Mouse (Mus musculus): ENCODE measurements around the gene Rab3a.
A peak's percentile ranks its signal among the peaks of the same experiment; 100 is the strongest.

The Rab3a gene

DNA sequence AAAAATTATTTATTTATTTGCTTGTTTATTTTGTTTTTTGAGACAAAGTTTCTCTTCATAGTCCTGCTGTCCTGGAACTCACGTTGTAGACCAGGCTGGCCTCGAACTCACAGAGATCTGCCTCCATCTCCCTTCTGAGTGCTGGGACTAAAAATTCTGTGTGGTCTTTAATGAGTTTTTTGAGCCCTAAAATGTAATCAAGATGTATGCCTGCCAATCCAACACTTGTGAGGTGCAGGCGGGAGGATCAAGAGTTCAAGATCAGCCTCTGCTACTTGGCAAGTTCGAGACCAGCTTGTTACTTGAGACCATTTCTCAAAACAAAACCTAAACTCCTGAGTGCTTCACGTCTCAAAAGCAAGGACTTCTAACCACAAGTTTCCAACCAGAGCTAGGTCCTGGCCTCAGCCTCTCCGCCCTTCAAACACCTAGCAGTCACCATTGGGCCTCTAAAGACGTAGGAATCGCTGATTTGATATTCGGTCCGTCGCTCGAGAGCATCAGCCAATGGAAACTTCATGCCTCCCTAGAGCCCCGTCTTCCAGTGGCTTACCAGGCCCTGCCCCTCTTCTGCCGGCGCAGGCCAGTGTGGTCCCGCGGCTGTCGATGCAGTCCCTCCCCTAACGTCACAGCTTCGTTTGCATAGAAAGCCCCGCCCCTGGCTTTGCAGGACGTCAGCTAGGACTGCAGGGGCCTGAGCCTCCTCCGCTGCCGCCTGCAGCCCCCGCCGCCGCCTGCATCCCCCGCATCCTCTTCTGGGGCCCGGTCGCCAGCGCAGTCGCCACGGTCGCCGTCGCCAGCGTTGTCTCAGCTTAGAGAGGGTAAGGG is at the start of gene Rab3a:
Rab3a (plus strand) TSS at position 637 of the 828 bp plus-strand sequence.
- DNase-seq (ENCODE audit: low spot score), result peak; percentile 99

- no peak for DNase-seq (ENCODE audit: low spot score)
Measured at GRCm38 (mm10) chr8:70708281-70708680, 46.2 kb upstream of the Rab3a start.

- DNase-seq (ENCODE audit: low spot score), result no peak
Measured at GRCm38 (mm10) chr8:70709794-70710193, 44.7 kb upstream of the Rab3a start.

GRCm38 (mm10) chr8:70710296-70710695 is 44.2 kb upstream of the Rab3a start:
- DNase-seq (ENCODE audit: low spot score), result no peak

- no peak for DNase-seq (ENCODE audit: low spot score)
Measured at GRCm38 (mm10) chr8:70711041-70711440, 43.4 kb upstream of the Rab3a start.

GRCm38 (mm10) chr8:70713991-70714390 is 40.5 kb upstream of the Rab3a start:
- DNase-seq (ENCODE audit: low spot score), result no peak

DNA sequence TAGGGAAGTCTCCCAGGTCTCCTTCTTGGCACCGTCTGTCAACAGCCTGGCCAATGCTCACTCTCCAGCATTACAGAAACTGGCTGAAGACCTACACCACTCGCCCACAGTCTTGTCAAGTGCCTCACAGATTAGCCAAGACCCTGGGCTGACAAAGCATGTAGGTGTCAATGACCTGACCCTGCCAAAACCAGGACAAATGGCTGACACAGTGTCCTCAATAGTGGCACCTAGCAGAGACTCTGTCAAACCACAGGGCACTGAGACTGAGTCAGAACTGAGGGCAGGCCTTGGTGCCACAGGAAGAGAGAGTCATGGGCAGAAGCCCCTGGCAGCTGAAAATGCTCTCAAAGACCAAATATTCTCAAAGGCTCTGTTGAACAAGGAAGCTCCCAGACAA is 39.4 kb upstream of the Rab3a start:
- no peak for DNase-seq (ENCODE audit: low spot score)

DNA sequence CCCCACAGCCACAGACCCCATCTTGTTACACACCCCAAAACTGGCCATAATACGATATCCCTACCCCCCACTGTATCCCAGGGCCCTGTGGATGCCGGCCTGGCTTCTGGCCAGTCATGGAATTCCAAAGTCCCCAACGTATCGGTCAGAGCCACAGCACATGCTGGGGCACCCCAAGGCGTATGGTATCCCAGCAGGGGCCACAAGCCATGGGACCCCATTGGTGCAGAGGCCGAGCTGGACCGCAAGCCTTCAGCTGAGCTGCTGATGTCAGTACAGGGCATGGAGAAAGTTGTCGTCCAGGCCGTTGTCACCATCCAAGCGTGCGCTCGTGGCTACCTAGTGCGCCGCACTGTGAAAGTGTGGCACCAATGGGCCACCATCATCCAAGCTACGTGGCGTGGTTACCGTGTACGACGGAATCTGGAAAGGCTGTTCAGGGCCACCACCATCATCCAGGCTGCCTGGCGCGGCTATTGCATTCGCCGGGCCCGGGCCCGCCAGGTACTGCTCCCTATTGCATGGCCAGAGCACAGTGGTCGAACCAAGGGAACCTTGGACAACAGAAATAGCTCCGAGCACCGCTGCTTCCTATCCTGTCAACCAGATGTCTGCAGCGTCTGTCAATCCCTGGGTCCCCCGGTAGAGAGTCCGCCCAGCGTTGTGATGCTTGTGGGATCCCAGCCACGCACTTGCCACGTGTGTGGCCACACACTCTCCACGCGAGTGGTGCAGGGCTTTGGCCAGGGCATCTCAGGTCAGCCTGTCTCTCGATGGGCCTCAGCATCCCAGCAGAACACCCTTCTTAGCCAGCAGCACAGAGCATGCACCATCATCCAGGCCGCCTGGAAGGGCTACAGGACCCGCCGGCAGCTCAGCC is 37.7 kb upstream of the Rab3a start:
- no peak for DNase-seq (ENCODE audit: low spot score)

DNA sequence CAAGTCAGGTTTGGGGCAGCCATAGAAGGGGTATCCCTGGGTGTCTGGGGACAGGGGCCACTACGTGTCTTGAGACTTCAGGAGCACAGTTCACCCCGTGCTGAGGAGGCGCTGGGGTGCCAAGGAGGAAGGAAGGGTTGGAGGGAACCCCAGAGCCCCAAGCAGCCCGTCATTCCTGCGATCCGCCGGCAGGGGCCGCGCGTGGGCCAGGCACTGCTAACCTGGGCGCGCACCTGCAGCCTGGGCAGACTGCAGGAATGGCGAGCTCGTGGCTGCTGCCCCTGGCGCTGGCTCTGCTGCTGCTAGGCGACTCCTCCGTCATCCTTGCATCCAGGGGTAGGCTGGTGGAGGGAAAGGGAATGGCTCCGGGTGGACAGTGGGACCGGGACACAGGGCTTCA is 36.2 kb upstream of the Rab3a start, which contains the start of gene Gm3336:
Gm3336 (plus strand) TSS at position 247 of the 400 bp plus-strand sequence.
- peak; percentile 53 for DNase-seq (ENCODE audit: low spot score)

- DNase-seq (ENCODE audit: low spot score), result no peak
Measured at GRCm38 (mm10) chr8:70719796-70720270, 34.6 kb upstream of the Rab3a start.

DNA sequence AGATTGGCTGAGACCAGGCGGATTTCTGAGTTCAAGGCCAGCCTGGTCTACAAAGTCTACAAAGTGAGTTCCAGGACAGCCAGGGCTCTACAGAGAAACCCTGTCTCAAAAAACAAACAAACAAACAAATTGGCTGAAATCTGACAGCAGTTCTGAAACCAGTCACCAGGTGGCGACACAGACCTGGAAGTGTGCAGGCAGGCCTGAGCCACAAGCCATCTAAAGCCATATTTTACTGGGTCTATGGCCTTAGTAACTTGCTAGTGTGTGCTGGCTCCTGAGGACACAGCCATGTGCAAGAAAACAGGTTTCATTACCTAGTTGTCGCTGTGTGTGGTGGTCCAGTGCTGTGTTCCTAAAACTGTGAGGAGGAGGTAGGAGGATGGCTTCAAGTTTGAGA is 33.7 kb upstream of the Rab3a start:
- peak; percentile 84 for DNase-seq (ENCODE audit: low spot score)

- no peak for DNase-seq (ENCODE audit: low spot score)
Measured at GRCm38 (mm10) chr8:70721601-70722000, 32.9 kb upstream of the Rab3a start.

GRCm38 (mm10) chr8:70723486-70724210 is 30.8 kb upstream of the Rab3a start, which contains the start of gene Pde4c:
TSS of gene Pde4c (plus strand) at chr8:70723720.
- DNase-seq (ENCODE audit: low spot score), result no peak

- no peak for DNase-seq (ENCODE audit: low spot score)
Measured at GRCm38 (mm10) chr8:70724216-70724615, 30.3 kb upstream of the Rab3a start.

- DNase-seq (ENCODE audit: low spot score), result peak; percentile 66
Measured at GRCm38 (mm10) chr8:70725792-70726447, 28.6 kb upstream of the Rab3a start.

GRCm38 (mm10) chr8:70726721-70727120 is 27.8 kb upstream of the Rab3a start:
- DNase-seq (ENCODE audit: low spot score), result no peak

GRCm38 (mm10) chr8:70729808-70730475 is 24.5 kb upstream of the Rab3a start:
- DNase-seq (ENCODE audit: low spot score), result no peak

DNA sequence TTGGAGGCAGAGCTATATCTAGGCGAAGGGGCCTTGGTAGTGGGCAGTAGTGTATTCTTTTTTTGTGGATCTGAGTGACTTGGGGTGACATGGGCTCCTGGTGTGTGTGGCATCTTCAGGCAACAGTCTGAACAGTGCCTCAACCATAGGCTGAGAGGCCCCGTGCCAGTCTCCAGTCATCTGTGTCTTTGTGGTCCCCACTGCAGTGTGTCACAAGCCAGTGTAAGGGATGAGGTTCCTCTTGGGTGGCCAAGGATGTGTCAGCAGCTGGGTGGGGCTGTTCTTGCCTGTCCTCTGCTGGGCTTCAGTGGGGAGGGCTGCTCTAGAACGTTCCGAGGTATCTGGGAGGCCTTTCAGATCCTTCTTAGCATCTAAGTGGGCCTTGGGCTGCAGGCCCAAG is 23.5 kb upstream of the Rab3a start:
- DNase-seq (ENCODE audit: low spot score), result no peak

GRCm38 (mm10) chr8:70737705-70738104 is 16.8 kb upstream of the Rab3a start:
- no peak for DNase-seq (ENCODE audit: low spot score)

DNA sequence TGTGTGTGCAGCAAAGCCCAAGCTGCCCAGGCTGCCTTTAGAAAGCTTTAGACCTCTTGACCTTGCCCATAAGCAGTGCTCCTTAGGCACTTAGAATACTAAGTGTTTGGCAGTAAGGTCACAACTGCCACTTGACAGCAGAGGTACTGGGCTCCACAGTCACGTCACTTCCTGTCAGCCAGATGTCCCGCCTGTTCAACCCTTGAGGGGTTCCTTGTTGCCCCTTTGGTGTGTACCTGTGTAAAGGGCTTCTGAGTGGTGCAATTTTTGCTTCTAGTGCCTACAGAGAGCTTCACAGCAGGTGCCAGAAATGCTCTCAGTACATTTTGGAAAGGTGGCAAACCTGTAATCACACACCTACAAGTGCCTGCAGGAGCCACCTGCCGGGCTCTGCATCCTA is 16.3 kb upstream of the Rab3a start:
- DNase-seq (ENCODE audit: low spot score), result no peak

DNA sequence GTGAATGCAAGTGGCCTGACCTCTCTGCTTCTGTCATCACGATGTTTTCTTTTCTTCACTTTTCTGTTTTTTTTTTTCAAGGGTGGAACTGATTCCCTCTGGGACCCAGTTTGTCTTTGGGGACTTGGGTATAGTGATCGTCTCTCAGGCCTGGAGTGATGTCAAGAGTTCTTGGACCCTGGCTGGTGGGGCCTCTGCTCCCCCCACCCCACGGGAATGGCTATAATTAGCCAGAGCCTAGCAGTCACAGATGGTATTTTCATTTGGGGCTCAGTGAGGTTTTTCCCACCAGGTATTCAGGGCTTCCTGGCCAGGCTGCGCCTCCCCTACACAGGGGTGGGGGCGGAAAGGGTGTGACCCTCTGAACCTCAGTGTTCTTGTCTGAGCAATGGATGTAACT is 12.8 kb upstream of the Rab3a start:
- DNase-seq (ENCODE audit: low spot score), result no peak

Data from embryo, embryonic 10 days (tissue).